Mouse (Mus musculus) lung, embryonic 15.5 days (tissue): ENCODE results near the gene Tpm1. TPM values are rescaled to one million over a fixed set of nuclear protein-coding genes. Genes with fewer than 3 reads are reported as not detected.

Source experiments
- ATAC-seq: fragments of 200-750 bp; cut with Nextera tagmentation; 2 replicates; pipeline ENCODE4 v1.8.0; 2017; ENCODE audit warnings: moderate number of reproducible peaks, borderline replicate concordance; ENCODE audit not compliant: low FRiP score, low TSS enrichment; ENCODE audit errors: extremely low read depth
- H3K27ac ChIP-seq: fragments of 300-500 bp; sonication (generic); 2 replicates; pipeline ENCODE4 v1.5.1; 2015; ENCODE audit warnings: moderate library complexity, mild to moderate bottlenecking, inconsistent platforms
- H3K27me3 ChIP-seq: fragments of 300-500 bp; sonication (generic); 2 replicates; pipeline ENCODE4 v1.6.1; 2015; ENCODE audit warnings: inconsistent platforms
- H3K36me3 ChIP-seq: fragments of 300-500 bp; sonication (generic); 2 replicates; pipeline ENCODE4 v1.6.1; 2015; ENCODE audit warnings: inconsistent platforms
- H3K4me1 ChIP-seq: fragments of 300-500 bp; sonication (generic); 2 replicates; pipeline ENCODE4 v1.6.1; 2015; ENCODE audit warnings: inconsistent platforms
- H3K4me2 ChIP-seq: fragments of 300-500 bp; sonication (generic); 2 replicates; pipeline ENCODE4 v1.6.1; 2015; ENCODE audit warnings: inconsistent platforms, mild to moderate bottlenecking, moderate library complexity
- H3K4me3 ChIP-seq: fragments of 300-500 bp; sonication (generic); 2 replicates; pipeline ENCODE4 v1.5.1; 2015; ENCODE audit warnings: mild to moderate bottlenecking, inconsistent platforms
- H3K9ac ChIP-seq: fragments of 300-500 bp; sonication (generic); 2 replicates; pipeline ENCODE4 v1.6.1; 2015; ENCODE audit warnings: inconsistent platforms
- H3K9me3 ChIP-seq: fragments of 300-500 bp; sonication (generic); 2 replicates; pipeline ENCODE4 v1.6.1; 2016; ENCODE audit warnings: inconsistent platforms
- WGBS: fragments of 180-500 bp; shearing (Covaris S2); methylation state at CpG from one replicate; pipeline ENCODE4 v1.1.7; 2015; 5-methylcytosine and 5-hydroxymethylcytosine counted together
- polyA plus RNA-seq: library from polyadenylated mRNA; unstranded; fragments of >200 nt; fragmentation: Nextera tagmentation; extraction: Ambion mirVana; gene quantifications from 2 replicates; pipeline ENCODE4 v1.2.1, GENCODE M21; 2015

Gene Tpm1
- 747 and 774 TPM in 2 replicates for polyA plus RNA-seq

- H3K4me3 ChIP-seq: peak within 1 kb of the TSS; percentile 72
- H3K27me3 ChIP-seq: 0 out of 2 replicates have a peak, but pooled peaks cover 5% of the 10 kb centered on the region
- H3K4me2 ChIP-seq: peak within 1 kb of the TSS; percentile 91
- no peaks in the 10 kb centered on the region for H3K36me3 ChIP-seq
- 2% methylated on average over 51 of the region's 51 CpGs for WGBS
- peak; percentile 90 for ATAC-seq
- peak within 1 kb of the TSS; percentile 77 for H3K9ac ChIP-seq
- peaks cover 37% of the 10 kb centered on the region for H3K4me1 ChIP-seq
- no peaks in the 10 kb centered on the region for H3K9me3 ChIP-seq
- H3K27ac ChIP-seq: peak within 1 kb of the TSS; percentile 89
These were observed at the start of gene Tpm1 for GRCm38 (mm10) chr9:67049086-67049824. Gene Tpm1 (minus strand): TSS chr9:67049406.

GRCm38 (mm10) chr9:67094371-67094770 is 45.2 kb upstream of the Tpm1 start:
- H3K4me3 ChIP-seq: no peak overlapping the region
- no peaks in the 10 kb centered on the region for H3K9me3 ChIP-seq
- H3K9ac ChIP-seq: no peak overlapping the region
- no peak overlapping the region for H3K4me2 ChIP-seq
- H3K36me3 ChIP-seq: no peaks in the 10 kb centered on the region
- H3K27me3 ChIP-seq: no peaks in the 10 kb centered on the region
- ATAC-seq: no peak
- H3K27ac ChIP-seq: no peak overlapping the region
- H3K4me1 ChIP-seq: peaks cover 35% of the 10 kb centered on the region
- 91% methylated on average over 2 of the region's 2 CpGs for WGBS

- Histone ChIP-seq H3K4me2 (no peak overlapping the region), H3K4me3 (no peak overlapping the region), H3K27me3 (no peaks in the 10 kb centered on the region), H3K27ac (no peak overlapping the region), H3K4me1 (peaks cover 34% of the 10 kb centered on the region), H3K36me3 (no peaks in the 10 kb centered on the region), H3K9me3 (no peaks in the 10 kb centered on the region), H3K9ac (no peak overlapping the region)
- WGBS: 73% methylated on average over 4 of the region's 4 CpGs
- no peak for ATAC-seq
These were observed 43.0 kb upstream of the Tpm1 start for GRCm38 (mm10) chr9:67092210-67092609.

GRCm38 (mm10) chr9:67091598-67091997 is 42.4 kb upstream of the Tpm1 start:
- H3K9me3 ChIP-seq: no peaks in the 10 kb centered on the region
- WGBS: 47% methylated on average over 7 of the region's 7 CpGs
- no peak overlapping the region for H3K4me2 ChIP-seq
- peaks cover 34% of the 10 kb centered on the region for H3K4me1 ChIP-seq
- H3K27me3 ChIP-seq: no peaks in the 10 kb centered on the region
- H3K4me3 ChIP-seq: no peak overlapping the region
- no peak for ATAC-seq
- no peaks in the 10 kb centered on the region for H3K36me3 ChIP-seq
- H3K9ac ChIP-seq: no peak overlapping the region
- H3K27ac ChIP-seq: no peak overlapping the region

- H3K36me3 ChIP-seq: no peaks in the 10 kb centered on the region
- H3K4me1 ChIP-seq: peaks cover 34% of the 10 kb centered on the region
- no peak overlapping the region for H3K4me3 ChIP-seq
- H3K27ac ChIP-seq: peak overlapping the region; percentile 65
- WGBS: 81% methylated on average over 11 of the region's 11 CpGs
- no peak overlapping the region for H3K9ac ChIP-seq
- H3K9me3 ChIP-seq: no peaks in the 10 kb centered on the region
- no peak for ATAC-seq
- no peaks in the 10 kb centered on the region for H3K27me3 ChIP-seq
- H3K4me2 ChIP-seq: no peak overlapping the region
These were observed 41.9 kb upstream of the Tpm1 start for GRCm38 (mm10) chr9:67091151-67091550.

GRCm38 (mm10) chr9:67090633-67091045 is 41.4 kb upstream of the Tpm1 start:
- Histone ChIP-seq H3K36me3 (no peaks in the 10 kb centered on the region), H3K4me3 (no peak overlapping the region), H3K9me3 (no peaks in the 10 kb centered on the region), H3K4me1 (peaks cover 34% of the 10 kb centered on the region), H3K27ac (peak overlapping the region; percentile 65), H3K27me3 (no peaks in the 10 kb centered on the region), H3K4me2 (no peak overlapping the region), H3K9ac (no peak overlapping the region)
- 31% methylated on average over 1 of the region's 1 CpGs for WGBS
- ATAC-seq: peak; percentile 78

- 47% methylated on average over 5 of the region's 5 CpGs for WGBS
These were observed 40.0 kb upstream of the Tpm1 start for GRCm38 (mm10) chr9:67089167-67089566.

GRCm38 (mm10) chr9:67083801-67084200 is 34.6 kb upstream of the Tpm1 start:
- Histone ChIP-seq H3K4me3 (no peak overlapping the region), H3K27me3 (no peaks in the 10 kb centered on the region), H3K4me2 (no peak overlapping the region), H3K27ac (no peak overlapping the region), H3K9ac (no peak overlapping the region), H3K9me3 (no peaks in the 10 kb centered on the region), H3K36me3 (no peaks in the 10 kb centered on the region), H3K4me1 (peaks cover 4% of the 10 kb centered on the region; the same call in 1 of the 2 replicates)
- 39% methylated on average over 4 of the region's 4 CpGs for WGBS
- no peak for ATAC-seq

More at GRCm38 (mm10) chr9:67089167-67089566, 40.0 kb upstream of the Tpm1 start:
- peaks cover 34% of the 10 kb centered on the region for H3K4me1 ChIP-seq
- no peaks in the 10 kb centered on the region for H3K9me3 ChIP-seq
- no peak overlapping the region for H3K4me3 ChIP-seq
- H3K4me2 ChIP-seq: no peak overlapping the region
- H3K9ac ChIP-seq: no peak overlapping the region
- no peak overlapping the region for H3K27ac ChIP-seq
- ATAC-seq: peak; percentile 64; the same call in 1 of the 2 replicates
- H3K27me3 ChIP-seq: no peaks in the 10 kb centered on the region
- no peaks in the 10 kb centered on the region for H3K36me3 ChIP-seq

- H3K27me3 ChIP-seq: no peaks in the 10 kb centered on the region
- H3K27ac ChIP-seq: no peak overlapping the region
- no peak for ATAC-seq
- H3K9me3 ChIP-seq: no peaks in the 10 kb centered on the region
- H3K4me2 ChIP-seq: no peak overlapping the region
- no peak overlapping the region for H3K9ac ChIP-seq
- no peaks in the 10 kb centered on the region for H3K36me3 ChIP-seq
- peaks cover 9% of the 10 kb centered on the region for H3K4me1 ChIP-seq
- H3K4me3 ChIP-seq: no peak overlapping the region
- WGBS: 55% methylated on average over 5 of the region's 5 CpGs
These were observed 32.5 kb upstream of the Tpm1 start for GRCm38 (mm10) chr9:67081688-67082087.

- H3K36me3 ChIP-seq: no peaks in the 10 kb centered on the region
- H3K9ac ChIP-seq: no peak overlapping the region
- no peaks in the 10 kb centered on the region for H3K27me3 ChIP-seq
- ATAC-seq: peak; percentile 46; the same call in 1 of the 2 replicates
- 9% methylated on average over 8 of the region's 8 CpGs for WGBS
- no peak overlapping the region for H3K4me3 ChIP-seq
- H3K4me2 ChIP-seq: no peak overlapping the region
- H3K4me1 ChIP-seq: peaks cover 9% of the 10 kb centered on the region
- H3K9me3 ChIP-seq: no peaks in the 10 kb centered on the region
- peak overlapping the region; percentile 34; the same call in 1 of the 2 replicates for H3K27ac ChIP-seq
These were observed 28.6 kb upstream of the Tpm1 start for GRCm38 (mm10) chr9:67077658-67078319.

- Histone ChIP-seq H3K4me2 (no peak overlapping the region), H3K9ac (no peak overlapping the region), H3K4me3 (no peak overlapping the region), H3K9me3 (no peaks in the 10 kb centered on the region), H3K36me3 (no peaks in the 10 kb centered on the region), H3K27ac (0 out of 2 replicates have a peak overlapping the region, but pooled peaks have one; percentile 34), H3K27me3 (no peaks in the 10 kb centered on the region), H3K4me1 (peaks cover 11% of the 10 kb centered on the region)
- ATAC-seq: no peak
- 38% methylated on average over 7 of the region's 7 CpGs for WGBS
These were observed 28.1 kb upstream of the Tpm1 start for GRCm38 (mm10) chr9:67077266-67077657.

- Histone ChIP-seq H3K36me3 (no peaks in the 10 kb centered on the region), H3K4me3 (no peak overlapping the region), H3K4me1 (peaks cover 16% of the 10 kb centered on the region), H3K27me3 (no peaks in the 10 kb centered on the region), H3K9me3 (no peaks in the 10 kb centered on the region), H3K4me2 (no peak overlapping the region), H3K9ac (no peak overlapping the region), H3K27ac (no peak overlapping the region)
- 25% methylated on average over 2 of the region's 2 CpGs for WGBS
- ATAC-seq: no peak
These were observed 23.0 kb upstream of the Tpm1 start for GRCm38 (mm10) chr9:67072182-67072581.
